ENCODE assay signal across 8 mouse cellular contexts in genomic region chr1:181615866-181616491, GRCm38 (mm10). TPM values are rescaled to one million over a fixed set of nuclear protein-coding genes. Genes with fewer than 3 reads are reported as not detected.
DNase-seq lines count a peak whose midpoint lies in the region; TF ChIP-seq lines count a peak whose summit lies in the region.

No protein-coding gene starts in this region.

- no peak for TF ChIP-seq EP300 in ES-Bruce4 (IDR thresholded peaks at IDR 0.05; ENCODE audit: insufficient read depth, low read depth, low read length)

- DNase-seq in adrenal gland, adult 8-10 months: peak; percentile 38
- DNase-seq in embryo, embryonic 11 days: peak; percentile 85
- peak; percentile 31 to 37 for DNase-seq in gastrocnemius, postnatal 36 days
- peak; percentile 71 to 88 for DNase-seq in kidney, postnatal 25 days
- DNase-seq in lung, adult 18-20 months: peak; percentile 60 to 70
- DNase-seq in retina, embryonic 14.5 days (ENCODE audit: low spot score): peak; percentile 86
- peak; percentile 58 for DNase-seq in urinary bladder, postnatal 25 days (ENCODE audit: low spot score)

- TF ChIP-seq POLR2A in ES-Bruce4 (IDR thresholded peaks at IDR 0.05; ENCODE audit: insufficient read depth, low read length): no peak

- H3K27ac ChIP-seq in ES-Bruce4 (ENCODE audit: insufficient read depth, low read length): no peak overlapping the region

- no peaks in the 10 kb centered on the region for H3K4me1 ChIP-seq in ES-Bruce4 (ENCODE audit: control insufficient read depth, insufficient read depth, low read length)

- TF ChIP-seq CTCF in ES-Bruce4 (IDR thresholded peaks at IDR 0.05; ENCODE audit: low read depth, low read length): peak; percentile 65

- no peak overlapping the region for H3K4me3 ChIP-seq in ES-Bruce4 (ENCODE audit: low read depth, low read length)

- no peaks in the 10 kb centered on the region; the same call in 1 of the 2 replicates for H3K27me3 ChIP-seq in ES-Bruce4 (ENCODE audit: control insufficient read depth, insufficient read depth, low read length, poor library complexity, severe bottlenecking)

- H3K9me3 ChIP-seq in ES-Bruce4 (replicated peaks; ENCODE audit: control insufficient read depth, insufficient read depth, low read length, poor library complexity, severe bottlenecking): no peaks in the 10 kb centered on the region

- no peaks in the 10 kb centered on the region for H3K36me3 ChIP-seq in ES-Bruce4 (ENCODE audit: control insufficient read depth, insufficient read depth, low read length, poor library complexity, severe bottlenecking)

- no peak overlapping the region for H3K9ac ChIP-seq in ES-Bruce4 (ENCODE audit: low read depth, poor library complexity, severe bottlenecking)

- intact Hi-C loops in gastrocnemius, postnatal 36 days (cut with DNase I): loop anchor here (5.0 kb wide), 1 partner anchor 344 kb away; no protein-coding TSS in a partner anchor

RNA-seq across cellular contexts. Expression of gene Dnah14, which starts 39.6 kb away (rescaled TPM):
- polyA plus RNA-seq in ES-Bruce4 (2011; ENCODE audit: insufficient read depth, insufficient read length, low read depth, missing spikeins): 0.33 and 1.7 TPM in 2 replicates
- under 1 TPM in 3 of 4 experiments, not detected in 1; 0.03 to 0.14 (median 0.03) TPM for total RNA-seq in adrenal gland, adult 8-10 months (2022)
- total RNA-seq in gastrocnemius, postnatal 36 days (2021): under 1 TPM; 0.30 to 0.36 TPM

Comparison
In these comparisons a context has a peak if more than half of its experiments do, and no peak if none do; other contexts are left out.
1. DNase-seq: peak in every context shown above with its lines; median percentile 86 in retina, embryonic 14.5 days; 85 in embryo, embryonic 11 days; 80 in kidney, postnatal 25 days; 65 in lung, adult 18-20 months; 58 in urinary bladder, postnatal 25 days; 38 in adrenal gland, adult 8-10 months; 34 in gastrocnemius, postnatal 36 days.